Mouse (Mus musculus): ENCODE measurements around the gene Esrrg. TPM values are rescaled to one million over a fixed set of nuclear protein-coding genes. Genes with fewer than 3 reads are reported as not detected.

Esrrg gene
- polyA plus RNA-seq, 1 experiment from 2014 or later, result 5.0 TPM

- no peak overlapping the region for H3K4me2 ChIP-seq (ENCODE audit: low read depth, low read length, severe bottlenecking)
- ATAC-seq (replicated peaks; ENCODE audit: low FRiP score), result no peak
Observed at GRCm38 (mm10) chr1:187607065-187608047, 1.2 kb upstream of the Esrrg start.

DNA sequence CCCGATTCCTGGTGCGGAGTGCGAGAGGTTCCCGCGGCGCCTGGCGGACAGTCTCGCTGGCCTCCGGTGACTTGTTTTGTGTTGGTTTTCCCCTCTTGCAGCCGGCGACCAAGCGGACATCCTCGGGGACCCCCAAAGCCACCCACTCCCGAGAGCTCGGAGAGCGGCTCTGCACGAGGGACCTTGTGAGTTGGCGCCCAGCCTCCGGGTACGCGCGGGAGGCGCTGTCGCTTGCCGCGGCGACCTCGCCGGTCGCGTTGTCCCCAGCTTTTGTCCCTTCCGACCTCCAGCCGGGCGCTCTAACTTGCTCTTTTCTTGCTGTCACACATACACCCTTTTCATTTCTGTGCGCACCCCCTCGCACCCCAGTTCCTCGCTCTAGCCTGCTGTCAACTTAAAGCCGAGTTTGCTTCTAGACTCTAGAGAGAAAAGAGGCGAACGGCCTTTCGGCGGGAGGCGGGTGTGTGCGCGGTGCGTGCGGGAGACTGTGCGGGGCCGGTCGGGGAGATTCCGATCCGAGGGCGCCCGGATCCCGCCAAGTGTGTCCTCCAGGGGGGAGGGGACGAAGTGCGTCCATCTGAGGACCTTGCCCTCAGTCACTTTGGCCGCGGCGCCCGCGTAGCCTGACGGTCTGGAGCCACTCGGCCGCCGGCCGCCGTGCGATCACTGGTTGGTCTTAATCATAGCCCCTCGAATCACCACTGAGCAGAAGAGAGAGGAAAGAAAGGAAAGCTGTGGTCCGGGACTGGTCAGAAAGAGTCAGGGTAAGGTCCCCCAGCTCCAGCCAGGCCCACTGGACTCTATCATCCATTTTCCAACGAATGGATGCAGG is 646 bp downstream of the Esrrg start:
- peak; percentile 81 for DNase-seq (ENCODE audit: low spot score)
- Histone ChIP-seq H3K4me1 (replicated peaks; ENCODE audit: control insufficient read depth, insufficient read depth, low read length) (peaks cover 32% of the 10 kb centered on the region), H3K4me3 (ENCODE audit: low read depth, low read length) (peak overlapping the region; percentile 37), H3K9ac (ENCODE audit: low read length) (peak overlapping the region; percentile 50), H3K27ac (ENCODE audit: low read depth, low read length) (no peak overlapping the region), H3K27me3 (ENCODE audit: control insufficient read depth, insufficient read depth, low read length) (peaks cover 81% of the 10 kb centered on the region), H3K4me2 (ENCODE audit: low read depth, low read length, severe bottlenecking) (peak overlapping the region; percentile 78), H3K36me3 (ENCODE audit: control insufficient read depth, insufficient read depth, low read length) (no peaks in the 10 kb centered on the region), H3K9me3 (ENCODE audit: control insufficient read depth, low read length) (no peaks in the 10 kb centered on the region)
- ATAC-seq (replicated peaks; ENCODE audit: low FRiP score), result peak; percentile 34; the same call in 1 of the 2 replicates
- under 1% methylated on average over 70 of the region's 72 CpGs for WGBS

More at GRCm38 (mm10) chr1:187607065-187608047, 1.2 kb upstream of the Esrrg start:
- peaks cover 94% of the 10 kb centered on the region for H3K27me3 ChIP-seq (ENCODE audit: control insufficient read depth, insufficient read depth, low read length)
- 1% methylated on average over 47 of the region's 47 CpGs for WGBS
- H3K4me3 ChIP-seq (ENCODE audit: low read depth, low read length), result no peak overlapping the region
- H3K36me3 ChIP-seq (ENCODE audit: control insufficient read depth, insufficient read depth, low read length), result no peaks in the 10 kb centered on the region
- peaks cover 34% of the 10 kb centered on the region for H3K4me1 ChIP-seq (replicated peaks; ENCODE audit: control insufficient read depth, insufficient read depth, low read length)
- DNase-seq (ENCODE audit: low spot score), result peak; percentile 67
- no peak overlapping the region for H3K27ac ChIP-seq (ENCODE audit: low read depth, low read length)
- H3K9me3 ChIP-seq (ENCODE audit: control insufficient read depth, low read length), result no peaks in the 10 kb centered on the region
- no peak overlapping the region for H3K9ac ChIP-seq (ENCODE audit: low read length)

DNA sequence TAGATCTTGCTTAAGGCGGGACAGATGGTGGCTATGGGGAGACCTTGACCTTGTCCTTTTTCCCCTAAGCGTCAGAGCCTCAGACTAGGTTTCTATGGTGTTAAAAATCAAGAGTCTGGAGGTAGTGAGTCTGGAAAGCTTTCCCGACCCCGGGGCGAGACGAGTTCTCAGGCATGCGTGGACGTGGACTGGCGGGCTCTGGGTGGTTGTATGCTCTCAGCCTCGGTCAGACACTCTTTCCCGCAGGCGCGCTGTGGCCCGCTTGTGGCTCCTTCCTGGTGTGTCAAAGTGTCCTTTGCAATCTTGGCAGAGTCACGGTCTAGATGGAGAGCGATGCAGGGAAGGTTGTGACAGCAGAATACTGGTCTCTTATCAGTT is 1.3 kb downstream of the Esrrg start:
- peak overlapping the region; percentile 78; the same call in 1 of the 2 replicates for H3K4me2 ChIP-seq (ENCODE audit: low read depth, low read length, severe bottlenecking)
- no peaks in the 10 kb centered on the region for H3K9me3 ChIP-seq (ENCODE audit: control insufficient read depth, low read length)
- peak overlapping the region; percentile 50; the same call in 1 of the 2 replicates for H3K9ac ChIP-seq (ENCODE audit: low read length)
- H3K27me3 ChIP-seq (ENCODE audit: control insufficient read depth, insufficient read depth, low read length), result peaks cover 76% of the 10 kb centered on the region
- H3K36me3 ChIP-seq (ENCODE audit: control insufficient read depth, insufficient read depth, low read length), result no peaks in the 10 kb centered on the region
- peak; percentile 56 for DNase-seq (ENCODE audit: low spot score)
- H3K4me1 ChIP-seq (replicated peaks; ENCODE audit: control insufficient read depth, insufficient read depth, low read length), result peaks cover 28% of the 10 kb centered on the region
- ATAC-seq (replicated peaks; ENCODE audit: low FRiP score), result no peak
- 3% methylated on average over 16 of the region's 16 CpGs for WGBS
- H3K4me3 ChIP-seq (ENCODE audit: low read depth, low read length), result peak overlapping the region; percentile 37
- no peak overlapping the region for H3K27ac ChIP-seq (ENCODE audit: low read depth, low read length)

DNA sequence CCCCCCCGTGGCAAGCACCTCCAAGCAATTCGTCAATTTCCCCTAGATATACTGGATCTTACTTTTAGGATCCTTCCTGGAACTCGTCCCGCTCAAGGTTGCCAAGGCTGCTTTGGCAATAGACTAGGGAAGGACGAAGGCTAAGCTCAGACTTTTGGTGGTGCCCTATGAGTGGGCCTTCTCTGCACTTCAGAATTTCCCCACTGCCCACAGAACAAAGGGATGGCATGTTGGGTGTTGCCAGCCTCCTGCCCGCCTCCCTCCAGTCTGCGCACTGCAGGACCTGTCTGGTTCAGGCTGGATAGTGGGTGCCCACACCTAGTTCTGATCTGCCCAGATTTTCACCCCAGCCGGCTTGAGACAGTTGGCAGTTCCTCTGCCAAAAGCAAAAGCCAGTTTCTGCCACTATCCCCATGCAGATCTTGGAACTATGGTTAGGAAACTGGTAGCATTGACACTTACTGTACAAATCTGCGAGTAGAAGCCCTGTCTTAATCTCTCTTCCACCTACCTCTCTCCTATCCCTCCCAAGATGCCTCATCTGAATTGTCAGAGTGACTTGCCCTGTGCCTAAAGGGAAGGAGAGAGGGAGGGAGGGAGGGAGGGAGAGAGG is 1.9 kb downstream of the Esrrg start:
- Histone ChIP-seq H3K9ac (ENCODE audit: low read length) (no peak overlapping the region), H3K4me2 (ENCODE audit: low read depth, low read length, severe bottlenecking) (no peak overlapping the region), H3K4me3 (ENCODE audit: low read depth, low read length) (no peak overlapping the region), H3K36me3 (ENCODE audit: control insufficient read depth, insufficient read depth, low read length) (no peaks in the 10 kb centered on the region), H3K27ac (ENCODE audit: low read depth, low read length) (no peak overlapping the region), H3K27me3 (ENCODE audit: control insufficient read depth, insufficient read depth, low read length) (peaks cover 70% of the 10 kb centered on the region), H3K9me3 (ENCODE audit: control insufficient read depth, low read length) (no peaks in the 10 kb centered on the region), H3K4me1 (replicated peaks; ENCODE audit: control insufficient read depth, insufficient read depth, low read length) (peaks cover 26% of the 10 kb centered on the region)
- ATAC-seq (replicated peaks; ENCODE audit: low FRiP score) (no peak), DNase-seq (ENCODE audit: low spot score) (no peak)
- WGBS, result 25% methylated on average over 8 of the region's 9 CpGs

DNA sequence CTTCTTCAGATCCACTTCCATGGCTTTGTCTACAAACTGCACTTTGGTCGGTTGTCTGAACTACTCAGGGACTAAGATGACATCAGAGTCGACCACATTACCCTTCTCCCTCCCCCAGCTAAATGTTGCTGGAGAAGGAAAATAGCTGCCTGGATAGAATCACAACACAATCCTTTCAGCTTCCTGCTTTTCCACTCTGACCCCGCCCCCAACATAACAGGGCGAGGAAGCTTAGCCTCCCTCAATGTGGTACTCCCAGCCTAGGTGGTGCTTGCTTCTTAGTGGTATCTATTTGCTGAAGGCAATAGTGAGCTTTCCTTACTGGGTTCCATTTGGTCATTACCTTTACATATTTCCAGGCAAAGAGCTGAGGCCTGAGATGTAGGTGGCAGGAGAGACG is 3.3 kb downstream of the Esrrg start:
- Histone ChIP-seq H3K4me3 (ENCODE audit: low read depth, low read length) (no peak overlapping the region), H3K4me1 (replicated peaks; ENCODE audit: control insufficient read depth, insufficient read depth, low read length) (peaks cover 18% of the 10 kb centered on the region), H3K4me2 (ENCODE audit: low read depth, low read length, severe bottlenecking) (no peak overlapping the region), H3K27me3 (ENCODE audit: control insufficient read depth, insufficient read depth, low read length) (peaks cover 55% of the 10 kb centered on the region), H3K9me3 (ENCODE audit: control insufficient read depth, low read length) (no peaks in the 10 kb centered on the region), H3K36me3 (ENCODE audit: control insufficient read depth, insufficient read depth, low read length) (no peaks in the 10 kb centered on the region), H3K27ac (ENCODE audit: low read depth, low read length) (no peak overlapping the region), H3K9ac (ENCODE audit: low read length) (no peak overlapping the region)
- DNase-seq (ENCODE audit: low spot score), result no peak
- no peak for ATAC-seq (replicated peaks; ENCODE audit: low FRiP score)
- WGBS, result 34% methylated on average over 5 of the region's 5 CpGs

- H3K9ac ChIP-seq (ENCODE audit: low read length), result no peak overlapping the region
- H3K4me2 ChIP-seq (ENCODE audit: low read depth, low read length, severe bottlenecking), result no peak overlapping the region
- ATAC-seq (replicated peaks; ENCODE audit: low FRiP score) (no peak), DNase-seq (ENCODE audit: low spot score) (no peak)
- H3K4me1 ChIP-seq (replicated peaks; ENCODE audit: control insufficient read depth, insufficient read depth, low read length), result peaks cover 10% of the 10 kb centered on the region
- H3K4me3 ChIP-seq (ENCODE audit: low read depth, low read length), result no peak overlapping the region
- 67% methylated on average over 3 of the region's 3 CpGs for WGBS
- H3K9me3 ChIP-seq (ENCODE audit: control insufficient read depth, low read length), result no peaks in the 10 kb centered on the region
- H3K27me3 ChIP-seq (ENCODE audit: control insufficient read depth, insufficient read depth, low read length), result peaks cover 41% of the 10 kb centered on the region
- H3K27ac ChIP-seq (ENCODE audit: low read depth, low read length), result no peak overlapping the region
- H3K36me3 ChIP-seq (ENCODE audit: control insufficient read depth, insufficient read depth, low read length), result no peaks in the 10 kb centered on the region
Observed at GRCm38 (mm10) chr1:187613277-187613676, 4.7 kb downstream of the Esrrg start.

- Histone ChIP-seq H3K9me3 (ENCODE audit: control insufficient read depth, low read length) (no peaks in the 10 kb centered on the region), H3K27ac (ENCODE audit: low read depth, low read length) (no peak overlapping the region), H3K27me3 (ENCODE audit: control insufficient read depth, insufficient read depth, low read length) (no peaks in the 10 kb centered on the region), H3K4me2 (ENCODE audit: low read depth, low read length, severe bottlenecking) (no peak overlapping the region), H3K9ac (ENCODE audit: low read length) (no peak overlapping the region), H3K4me3 (ENCODE audit: low read depth, low read length) (no peak overlapping the region), H3K36me3 (ENCODE audit: control insufficient read depth, insufficient read depth, low read length) (no peaks in the 10 kb centered on the region), H3K4me1 (replicated peaks; ENCODE audit: control insufficient read depth, insufficient read depth, low read length) (no peaks in the 10 kb centered on the region)
- 85% methylated on average over 3 of the region's 3 CpGs for WGBS
- ATAC-seq (replicated peaks; ENCODE audit: low FRiP score) (no peak), DNase-seq (ENCODE audit: low spot score) (no peak)
Observed at GRCm38 (mm10) chr1:187623981-187624380, 15.4 kb downstream of the Esrrg start.

- H3K27ac ChIP-seq (ENCODE audit: low read depth, low read length), result no peak overlapping the region
- no peak for ATAC-seq (replicated peaks; ENCODE audit: low FRiP score)
- H3K4me3 ChIP-seq (ENCODE audit: low read depth, low read length), result no peak overlapping the region
- WGBS, result 90% methylated on average over 8 of the region's 8 CpGs
- DNase-seq (ENCODE audit: low spot score), result no peak
- no peaks in the 10 kb centered on the region for H3K27me3 ChIP-seq (ENCODE audit: control insufficient read depth, insufficient read depth, low read length)
- no peak overlapping the region for H3K9ac ChIP-seq (ENCODE audit: low read length)
- no peaks in the 10 kb centered on the region for H3K9me3 ChIP-seq (ENCODE audit: control insufficient read depth, low read length)
- H3K4me1 ChIP-seq (replicated peaks; ENCODE audit: control insufficient read depth, insufficient read depth, low read length), result no peaks in the 10 kb centered on the region
- no peaks in the 10 kb centered on the region for H3K36me3 ChIP-seq (ENCODE audit: control insufficient read depth, insufficient read depth, low read length)
- H3K4me2 ChIP-seq (ENCODE audit: low read depth, low read length, severe bottlenecking), result no peak overlapping the region
Observed at GRCm38 (mm10) chr1:187630361-187630760, 21.8 kb downstream of the Esrrg start.

All from forebrain, embryonic 11.5 days (tissue).